Mouse (Mus musculus) kidney, adult 2 months (tissue): ENCODE data around the gene Litaf. TPM values are rescaled to one million over a fixed set of nuclear protein-coding genes. Genes with fewer than 3 reads are reported as not detected.

Source experiments
- DNase-seq: peaks from one replicate; pipeline ENCODE4 v3.0.0; 2021
- H3K27ac ChIP-seq: fragments of 200-500 bp; 2 replicates; pipeline ENCODE4 v1.5.1; 2012; ENCODE audit warnings: low read depth, low read length, control low read depth, inconsistent platforms; ENCODE audit not compliant: insufficient read depth
- H3K27me3 ChIP-seq: fragments of 200-500 bp; replicated peaks from 2 replicates; pipeline ENCODE4 v1.6.1; 2012; ENCODE audit warnings: mild to moderate bottlenecking, moderate library complexity, low read length, inconsistent platforms; ENCODE audit not compliant: control insufficient read depth, insufficient read depth
- H3K36me3 ChIP-seq: fragments of 200-500 bp; 2 replicates; pipeline ENCODE4 v1.6.1; 2012; ENCODE audit warnings: mild to moderate bottlenecking, moderate library complexity, low read length, inconsistent platforms; ENCODE audit not compliant: control insufficient read depth, insufficient read depth
- H3K4me1 ChIP-seq: fragments of 200-500 bp; 2 replicates; pipeline ENCODE4 v1.6.1; 2011; ENCODE audit warnings: low read length; ENCODE audit not compliant: control insufficient read depth, insufficient read depth
- H3K4me3 ChIP-seq: fragments of 200-500 bp; 2 replicates; pipeline ENCODE4 v1.5.1; 2011; ENCODE audit warnings: mild to moderate bottlenecking, low read depth, low read length, control low read depth; ENCODE audit not compliant: insufficient read depth
- CTCF ChIP-seq: fragments of 200-500 bp; conservative IDR thresholded peaks from 2 replicates; pipeline ENCODE4 v1.5.1; 2011; ENCODE audit warnings: low read depth, mild to moderate bottlenecking, control low read depth, low read length, moderate library complexity, mixed read lengths; ENCODE audit not compliant: insufficient read depth, insufficient read length
- POLR2A ChIP-seq: fragments of 200-500 bp; IDR thresholded peaks from one replicate; pipeline ENCODE4 v1.6.1; 2011; ENCODE audit warnings: low read depth, low read length, control low read depth
- WGBS: fragments of 180-500 bp; shearing (Covaris S2); methylation state at CpG from one replicate; pipeline ENCODE4 v1.1.7; 2018; 5-methylcytosine and 5-hydroxymethylcytosine counted together
- polyA plus RNA-seq: library from polyadenylated mRNA; depleted of rRNA; stranded (reverse); fragments of >200 nt; gene quantifications from 2 replicates; pipeline ENCODE4 v1.2.3, GENCODE M21; 2012

The Litaf gene
- polyA plus RNA-seq, 1 experiment = 125 TPM

GRCm38 (mm10) chr16:11001703-11002659, 64.0 kb downstream of the Litaf start:
- Histone ChIP-seq H3K4me3 (no peak overlapping the region), H3K27me3 (no peaks in the 10 kb centered on the region), H3K27ac (no peak overlapping the region), H3K4me1 (0 out of 2 replicates have a peak, but pooled peaks cover 7% of the 10 kb centered on the region), H3K36me3 (no peaks in the 10 kb centered on the region)
- WGBS = 71% methylated on average over 7 of the region's 7 CpGs
- TF ChIP-seq CTCF (no peak), POLR2A (no peak)
- peak; percentile 54 for DNase-seq

GRCm38 (mm10) chr16:10999809-11000208, 66.1 kb downstream of the Litaf start:
- no peak for DNase-seq
- Histone ChIP-seq H3K4me3 (no peak overlapping the region), H3K27me3 (no peaks in the 10 kb centered on the region), H3K36me3 (no peaks in the 10 kb centered on the region), H3K4me1 (0 out of 2 replicates have a peak, but pooled peaks cover 7% of the 10 kb centered on the region), H3K27ac (no peak overlapping the region)
- TF ChIP-seq CTCF (no peak), POLR2A (no peak)
- whole genome bisulfite sequencing = 69% methylated on average over 3 of the region's 3 CpGs

- no peak overlapping the region for H3K27ac ChIP-seq
- DNase-seq = no peak
- H3K4me1 ChIP-seq = peaks cover 12% of the 10 kb centered on the region; the same call in 1 of the 2 replicates
- H3K27me3 ChIP-seq = no peaks in the 10 kb centered on the region
- 82% methylated on average over 9 of the region's 9 CpGs for WGBS
- H3K4me3 ChIP-seq = no peak overlapping the region
- 0 out of 2 replicates have a peak, but pooled peaks have one; percentile 4 for TF ChIP-seq CTCF
- TF ChIP-seq POLR2A = no peak
- H3K36me3 ChIP-seq = no peaks in the 10 kb centered on the region
Observed at GRCm38 (mm10) chr16:10998224-10998623, 67.7 kb downstream of the Litaf start.

- H3K27me3 ChIP-seq = no peaks in the 10 kb centered on the region
- H3K36me3 ChIP-seq = no peaks in the 10 kb centered on the region
- H3K4me3 ChIP-seq = no peak overlapping the region
- peaks cover 6% of the 10 kb centered on the region; the same call in 1 of the 2 replicates for H3K4me1 ChIP-seq
- H3K27ac ChIP-seq = no peak overlapping the region
- 95% methylated on average over 4 of the region's 4 CpGs for WGBS
- no peak for DNase-seq
- TF ChIP-seq CTCF (no peak), POLR2A (no peak)
Observed at GRCm38 (mm10) chr16:10996576-10996975, 69.4 kb downstream of the Litaf start.

GRCm38 (mm10) chr16:10993032-10993744, 72.8 kb downstream of the Litaf start:
- H3K27ac ChIP-seq = peak overlapping the region; percentile 79
- H3K4me1 ChIP-seq = peaks cover 19% of the 10 kb centered on the region; the same call in 1 of the 2 replicates
- H3K27me3 ChIP-seq = no peaks in the 10 kb centered on the region
- 6% methylated on average over 35 of the region's 35 CpGs for WGBS
- TF ChIP-seq POLR2A (peak; percentile 26), CTCF (no peak)
- DNase-seq = peak; percentile 97
- H3K36me3 ChIP-seq = no peaks in the 10 kb centered on the region
- peak overlapping the region; percentile 69 for H3K4me3 ChIP-seq

- Histone ChIP-seq H3K36me3 (no peaks in the 10 kb centered on the region), H3K4me3 (peak overlapping the region; percentile 69), H3K27me3 (no peaks in the 10 kb centered on the region), H3K27ac (peak overlapping the region; percentile 79), H3K4me1 (peaks cover 22% of the 10 kb centered on the region; the same call in 1 of the 2 replicates)
- TF ChIP-seq POLR2A = no peak
- TF ChIP-seq CTCF = no peak
- DNase-seq = peak; percentile 57
- WGBS = 1% methylated on average over 52 of the region's 52 CpGs
Observed at GRCm38 (mm10) chr16:10992090-10993031, 73.6 kb downstream of the Litaf start.
